Mouse (Mus musculus) cerebellum, adult 2 months (tissue): ENCODE results near the gene Ino80d. TPM values are rescaled to one million over a fixed set of nuclear protein-coding genes. Genes with fewer than 3 reads are reported as not detected.

Source experiments
- DNase-seq, 2 experiments: peaks; one replicate each; pipeline ENCODE4 v3.0.0; 2021
- H3K27ac ChIP-seq: fragments of 200-500 bp; 2 replicates; pipeline ENCODE4 v1.5.1; 2012; ENCODE audit warnings: low read length, control low read depth, inconsistent platforms; ENCODE audit not compliant: insufficient read depth
- H3K27me3 ChIP-seq: fragments of 200-500 bp; 2 replicates; pipeline ENCODE4 v1.6.1; 2012; ENCODE audit warnings: inconsistent platforms, mild to moderate bottlenecking, low read length, moderate library complexity; ENCODE audit not compliant: control insufficient read depth, insufficient read depth
- H3K4me1 ChIP-seq: fragments of 200-500 bp; 2 replicates; pipeline ENCODE4 v1.6.1; 2011; ENCODE audit warnings: low read length; ENCODE audit not compliant: control insufficient read depth, insufficient read depth
- H3K4me3 ChIP-seq: fragments of 200-500 bp; replicated peaks from 2 replicates; pipeline ENCODE3; 2011; ENCODE audit warnings: mild to moderate bottlenecking, low read depth, low read length, control low read depth; ENCODE audit not compliant: insufficient read depth
- CTCF ChIP-seq: fragments of 200-500 bp; IDR thresholded peaks from 2 replicates; pipeline ENCODE4 v1.5.1; 2011; ENCODE audit warnings: low read depth, mild to moderate bottlenecking, control low read depth, low read length, moderate library complexity, borderline replicate concordance; ENCODE audit not compliant: insufficient read depth
- POLR2A ChIP-seq: fragments of 200-500 bp; IDR thresholded peaks from 2 replicates; pipeline ENCODE4 v1.6.1; 2011; ENCODE audit warnings: low read length, control low read depth, borderline replicate concordance; ENCODE audit not compliant: insufficient read depth
- WGBS: fragments of 180-500 bp; shearing (Covaris S2); methylation state at CpG from one replicate; pipeline ENCODE4 v1.1.7; 2018; 5-methylcytosine and 5-hydroxymethylcytosine counted together
- polyA plus RNA-seq: library from polyadenylated mRNA; depleted of rRNA; stranded (reverse); fragments of >200 nt; gene quantifications from 2 replicates; pipeline ENCODE4 v1.2.3, GENCODE M21; 2012

The Ino80d gene
- polyA plus RNA-seq, 1 experiment = 10.2 TPM

GRCm38 (mm10) chr1:63098831-63099230, 15.6 kb downstream of the Ino80d start:
- no peaks in the 10 kb centered on the region for H3K4me1 ChIP-seq
- no peak for DNase-seq
- no peaks in the 10 kb centered on the region for H3K27me3 ChIP-seq
- TF ChIP-seq POLR2A = no peak
- no peak for TF ChIP-seq CTCF
- no peak overlapping the region for H3K4me3 ChIP-seq
- WGBS = 44% methylated on average over 4 of the region's 4 CpGs
- H3K27ac ChIP-seq = no peak overlapping the region

DNA sequence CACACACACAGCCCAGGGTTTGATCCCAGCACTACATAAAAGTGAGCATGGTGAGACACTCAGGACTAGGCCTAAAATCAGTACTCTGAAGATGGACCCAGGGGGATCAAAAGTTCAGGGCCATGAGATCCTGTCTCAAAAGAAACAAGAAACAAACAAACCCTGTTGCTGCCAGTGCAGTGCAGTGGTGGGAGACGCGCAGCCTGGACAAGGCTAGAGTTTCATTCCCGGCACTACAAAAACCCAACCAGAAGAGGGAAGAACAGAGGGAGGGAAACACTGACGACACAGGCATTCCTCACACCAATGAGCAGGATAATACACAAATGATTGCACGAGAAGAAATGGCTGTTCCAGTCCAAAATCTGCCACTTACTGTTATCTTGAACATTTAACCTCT, 18.4 kb downstream of the Ino80d start:
- no peak for TF ChIP-seq POLR2A
- no peak for TF ChIP-seq CTCF
- Histone ChIP-seq H3K4me1 (no peaks in the 10 kb centered on the region), H3K27ac (no peak overlapping the region), H3K4me3 (no peak overlapping the region), H3K27me3 (no peaks in the 10 kb centered on the region)
- DNase-seq = no peak
- 76% methylated on average over 5 of the region's 5 CpGs for WGBS

DNA sequence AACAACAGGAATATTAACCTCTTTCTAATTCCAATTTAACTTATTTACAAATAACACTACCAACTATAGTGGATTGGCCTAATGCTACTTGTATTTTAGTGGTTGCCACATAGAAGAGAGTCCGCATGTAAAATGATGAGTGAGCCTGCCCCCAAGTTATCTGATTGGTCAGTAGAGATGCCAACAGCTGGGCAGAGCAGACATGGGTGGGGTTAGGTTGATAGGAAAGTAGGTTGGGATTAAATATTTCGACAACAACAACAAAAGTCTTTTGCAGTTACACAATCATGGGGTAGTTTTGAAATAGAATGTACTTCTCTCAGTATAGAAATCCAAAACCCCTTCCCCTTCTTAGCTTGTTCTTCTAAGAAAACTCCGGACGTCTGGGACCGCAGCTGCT, 24.7 kb downstream of the Ino80d start:
- H3K4me1 ChIP-seq = no peaks in the 10 kb centered on the region
- H3K4me3 ChIP-seq = no peak overlapping the region
- H3K27me3 ChIP-seq = no peaks in the 10 kb centered on the region
- H3K27ac ChIP-seq = no peak overlapping the region
- TF ChIP-seq CTCF = no peak
- DNase-seq = no peak
- 89% methylated on average over 5 of the region's 5 CpGs for WGBS

GRCm38 (mm10) chr1:63088614-63089013, 25.9 kb downstream of the Ino80d start:
- Histone ChIP-seq H3K27me3 (no peaks in the 10 kb centered on the region), H3K4me3 (no peak overlapping the region), H3K4me1 (no peaks in the 10 kb centered on the region), H3K27ac (no peak overlapping the region)
- DNase-seq = no peak
- WGBS = 94% methylated on average over 1 of the region's 1 CpGs
- TF ChIP-seq POLR2A (no peak), CTCF (no peak)

GRCm38 (mm10) chr1:63080277-63080676, 34.2 kb downstream of the Ino80d start:
- Histone ChIP-seq H3K4me1 (0 out of 2 replicates have a peak, but pooled peaks cover 3% of the 10 kb centered on the region), H3K27ac (no peak overlapping the region), H3K4me3 (no peak overlapping the region), H3K27me3 (no peaks in the 10 kb centered on the region)
- DNase-seq = no peak
- no peak for TF ChIP-seq POLR2A
- TF ChIP-seq CTCF = no peak
- 83% methylated on average over 5 of the region's 5 CpGs for WGBS

- WGBS = 20% methylated on average over 2 of the region's 2 CpGs
- H3K4me1 ChIP-seq = 0 out of 2 replicates have a peak, but pooled peaks cover 3% of the 10 kb centered on the region
- DNase-seq = peak in 1 of 2 experiments; percentile 63
- H3K27me3 ChIP-seq = no peaks in the 10 kb centered on the region
- no peak overlapping the region for H3K27ac ChIP-seq
- no peak overlapping the region for H3K4me3 ChIP-seq
- TF ChIP-seq CTCF (no peak), POLR2A (no peak)
These were observed 38.1 kb downstream of the Ino80d start for GRCm38 (mm10) chr1:63076383-63076782.

- H3K27ac ChIP-seq = no peak overlapping the region
- no peaks in the 10 kb centered on the region for H3K4me1 ChIP-seq
- no peak for TF ChIP-seq CTCF
- TF ChIP-seq POLR2A = no peak
- no peak for DNase-seq
- no peaks in the 10 kb centered on the region for H3K27me3 ChIP-seq
- no peak overlapping the region for H3K4me3 ChIP-seq
- 61% methylated on average over 1 of the region's 1 CpGs for WGBS
These were observed 43.1 kb downstream of the Ino80d start for GRCm38 (mm10) chr1:63071379-63071778.

DNA sequence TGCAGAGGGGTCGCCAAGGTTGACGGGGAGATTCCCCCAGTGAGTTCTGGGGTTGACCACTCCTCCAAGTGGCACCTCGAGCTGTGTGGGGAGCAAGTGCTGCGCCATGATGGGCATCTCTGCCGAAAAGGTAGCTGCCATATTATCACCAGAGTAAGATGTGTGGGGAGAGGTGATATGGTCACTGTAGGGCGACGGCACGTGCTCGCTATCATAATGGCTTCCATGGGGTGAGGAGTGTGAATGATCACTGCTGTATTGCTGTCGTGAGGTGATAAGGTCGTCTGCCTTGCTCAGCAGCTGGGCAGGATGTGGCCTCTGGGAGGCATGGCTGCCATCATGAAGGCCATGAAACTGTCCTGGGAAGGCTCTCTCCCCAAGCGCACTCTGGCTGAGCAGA, 56.1 kb downstream of the Ino80d start:
- H3K27me3 ChIP-seq = no peaks in the 10 kb centered on the region
- peaks cover 12% of the 10 kb centered on the region for H3K4me1 ChIP-seq
- TF ChIP-seq CTCF (no peak), POLR2A (no peak)
- no peak for DNase-seq
- WGBS = 94% methylated on average over 12 of the region's 12 CpGs
- no peak overlapping the region for H3K4me3 ChIP-seq
- no peak overlapping the region for H3K27ac ChIP-seq

DNA sequence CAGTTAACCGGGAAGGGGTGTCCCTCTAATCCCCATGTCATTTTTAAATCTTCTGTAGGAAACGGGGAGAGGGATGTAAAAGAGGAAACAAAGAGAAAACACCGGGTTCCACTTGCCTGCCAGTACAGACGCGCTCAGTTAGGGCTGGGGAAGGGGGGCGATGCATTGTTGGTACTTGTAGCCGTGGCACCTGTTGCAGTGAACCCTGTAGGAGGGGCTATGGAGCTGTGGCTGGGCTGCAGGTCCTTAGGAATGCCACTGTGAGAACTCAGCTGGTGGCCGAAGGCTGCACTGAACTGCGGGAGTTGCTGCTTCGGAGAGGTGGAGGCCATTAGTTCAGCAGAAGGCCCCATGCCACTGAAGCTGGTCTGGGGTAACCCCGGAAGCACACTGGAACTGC, 56.6 kb downstream of the Ino80d start:
- WGBS = 68% methylated on average over 11 of the region's 11 CpGs
- H3K4me3 ChIP-seq = no peak overlapping the region

More for the DNA sequence above, 56.6 kb downstream of the Ino80d start:
- Histone ChIP-seq H3K4me1 (peaks cover 15% of the 10 kb centered on the region), H3K27me3 (no peaks in the 10 kb centered on the region), H3K27ac (no peak overlapping the region)
- TF ChIP-seq POLR2A (no peak), CTCF (no peak)
- DNase-seq = no peak
